Mouse (Mus musculus) liver, adult 2 months (tissue): ENCODE results near the gene Ypel2.

ENCODE experiments used
- CTCF ChIP-seq: fragments of 200-500 bp; IDR thresholded peaks from 2 replicates; pipeline ENCODE4 v1.5.1; 2011; ENCODE audit warnings: low read depth, low read length, control low read depth
- POLR2A ChIP-seq: fragments of 200-500 bp; IDR thresholded peaks from 2 replicates; pipeline ENCODE4 v1.6.1; 2011; ENCODE audit warnings: low read length, control low read depth; ENCODE audit not compliant: insufficient read depth; ENCODE audit errors: extremely low read depth

DNA sequence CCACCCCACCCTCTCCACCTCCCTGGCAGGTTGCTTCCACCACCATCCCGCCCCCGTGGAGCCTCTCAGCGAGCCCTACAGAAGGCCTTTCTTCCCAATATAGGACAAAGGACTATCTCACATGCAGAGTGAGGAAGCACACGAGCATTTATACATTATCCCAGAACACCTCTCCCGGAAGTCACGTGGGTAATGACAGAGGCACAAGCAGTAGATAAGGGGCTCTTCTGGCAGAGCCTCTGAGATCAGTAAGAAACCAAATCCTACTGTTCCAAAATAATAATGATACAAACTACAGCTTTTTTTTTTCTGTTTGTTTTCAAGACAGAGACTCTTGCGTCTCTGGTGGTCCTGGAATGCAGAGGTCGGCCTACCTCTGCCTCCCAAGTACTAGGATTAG is 51.6 kb downstream of the Ypel2 start:
- no peak for TF ChIP-seq POLR2A
- TF ChIP-seq CTCF, result no peak
